Mouse (Mus musculus) CH12.LX (cell line): Measurements from ENCODE around the gene Adam10.

ENCODE experiments used
- CTCF ChIP-seq, 2 experiments: IDR thresholded peaks in 1 of 2; conservative IDR thresholded peaks in 1 of 2; 2 replicates each; pipeline ENCODE4 v1.5.1; 2011 to 2012; ENCODE audit warnings: low read depth in 2 of 2, low read length in 2 of 2, improper control_type of control experiment in 1 of 2, inconsistent platforms in 1 of 2, mild to moderate bottlenecking in 1 of 2, moderate library complexity in 1 of 2
- E2F4 ChIP-seq: IDR thresholded peaks from 2 replicates; pipeline ENCODE4 v1.6.1; 2011; ENCODE audit warnings: low read depth, low read length, improper control_type of control experiment; ENCODE audit not compliant: insufficient replicate concordance
- EP300 ChIP-seq: IDR thresholded peaks from 2 replicates; pipeline ENCODE4 v1.6.1; 2011; ENCODE audit warnings: low read length, improper control_type of control experiment
- GABPA ChIP-seq: IDR thresholded peaks from 2 replicates; pipeline ENCODE4 v1.6.1; 2012; ENCODE audit warnings: low read depth, low read length, improper control_type of control experiment, inconsistent platforms; ENCODE audit not compliant: insufficient replicate concordance
- HCFC1 ChIP-seq: IDR thresholded peaks from 2 replicates; pipeline ENCODE4 v1.6.1; 2012; ENCODE audit warnings: low read depth, mild to moderate bottlenecking, inconsistent platforms, low read length, improper control_type of control experiment
- JUND ChIP-seq: conservative IDR thresholded peaks from 2 replicates; pipeline ENCODE4 v1.6.1; 2011; ENCODE audit warnings: low read depth, low read length, improper control_type of control experiment
- MAFK ChIP-seq: IDR thresholded peaks from 2 replicates; pipeline ENCODE4 v1.6.1; 2011; ENCODE audit warnings: low read length, improper control_type of control experiment; ENCODE audit not compliant: insufficient replicate concordance
- POLR2A ChIP-seq: IDR thresholded peaks from 2 replicates; pipeline ENCODE4 v1.6.1; 2011; ENCODE audit warnings: low read depth, mild to moderate bottlenecking, improper control_type of control experiment, low read length
- POLR2AphosphoS2 ChIP-seq: IDR thresholded peaks from 2 replicates; pipeline ENCODE4 v1.6.1; 2011; ENCODE audit warnings: low read depth, low read length, improper control_type of control experiment
- SIN3A ChIP-seq: IDR thresholded peaks from 2 replicates; pipeline ENCODE4 v1.6.1; 2012; ENCODE audit warnings: low read length, improper control_type of control experiment, inconsistent platforms
- SMC3 ChIP-seq: IDR thresholded peaks from 2 replicates; pipeline ENCODE4 v1.6.1; 2011; ENCODE audit warnings: low read depth, low read length, improper control_type of control experiment
- TCF12 ChIP-seq: IDR thresholded peaks from 2 replicates; pipeline ENCODE4 v1.6.1; 2014; ENCODE audit warnings: low read depth, mild to moderate bottlenecking, inconsistent platforms, low read length, improper control_type of control experiment
- USF1 ChIP-seq: IDR thresholded peaks from 2 replicates; pipeline ENCODE4 v1.6.1; 2014; ENCODE audit warnings: low read depth, mild to moderate bottlenecking, inconsistent platforms, low read length, improper control_type of control experiment

- TF ChIP-seq MAFK: no peak
- TF ChIP-seq EP300: no peak
- no peak for TF ChIP-seq POLR2A
- TF ChIP-seq USF1: no peak
- TF ChIP-seq CTCF (conservative IDR thresholded peaks at IDR 0.05 in 1 of 2, IDR thresholded peaks at IDR 0.05 in 1 of 2; ENCODE audit: low read depth in 2 of 2, low read length in 2 of 2): no peak
- no peak for TF ChIP-seq POLR2AphosphoS2
- no peak for TF ChIP-seq SMC3
- TF ChIP-seq JUND: no peak
- no peak for TF ChIP-seq TCF12
- TF ChIP-seq E2F4: no peak
- no peak for TF ChIP-seq SIN3A
- TF ChIP-seq HCFC1: no peak
- no peak for TF ChIP-seq GABPA
Observed at GRCm38 (mm10) chr9:70802816-70803215, 124.0 kb downstream of the Adam10 start.
